Mouse (Mus musculus): ENCODE data around the gene Slc7a10.

The Slc7a10 gene

GRCm38 (mm10) chr7:35185889-35186569 is at the start of gene Slc7a10:
TSS of gene Slc7a10 (plus strand) at chr7:35186385.
- DNase-seq (ENCODE audit: low spot score): peak; percentile 27

DNA sequence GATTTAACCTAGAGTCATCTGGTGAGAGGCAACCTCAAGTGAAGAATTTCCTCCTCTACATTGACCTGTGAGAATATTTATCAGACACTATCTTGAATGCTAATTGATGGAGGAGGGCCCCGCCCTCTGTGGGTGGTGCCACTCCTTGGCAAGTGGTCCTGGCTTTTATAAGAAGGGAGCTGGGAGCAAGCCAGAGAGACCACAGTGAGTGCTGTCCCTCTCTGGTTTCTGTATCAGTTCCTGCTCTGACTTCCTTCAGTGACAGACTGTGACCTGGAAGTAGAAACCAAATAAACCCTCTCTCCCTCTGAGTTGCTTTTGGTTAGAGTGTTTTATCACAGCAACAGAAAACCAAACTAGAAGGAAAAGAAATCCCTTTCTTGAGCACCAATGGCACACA is 48.7 kb upstream of the Slc7a10 start:
- no peak for DNase-seq (ENCODE audit: low spot score)

DNA sequence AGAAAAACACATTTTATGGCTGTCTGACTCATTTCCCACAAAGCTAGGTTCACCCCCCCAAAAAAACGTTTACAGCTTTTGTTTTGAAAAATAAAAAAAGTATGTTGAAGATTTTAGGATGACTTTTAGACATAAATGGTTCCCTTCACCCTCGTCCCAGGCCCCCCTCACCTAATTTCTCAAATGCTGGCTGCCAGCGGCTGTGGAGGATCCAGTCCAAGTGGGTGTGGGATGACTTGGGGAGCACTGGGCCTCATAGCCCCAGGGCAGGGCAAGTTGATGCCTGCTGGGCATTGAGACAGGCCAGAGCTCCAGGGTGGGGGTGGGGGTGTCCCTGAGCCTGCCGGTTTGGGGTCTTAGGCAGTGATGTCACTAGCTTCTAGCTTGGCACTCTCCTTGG is 47.7 kb upstream of the Slc7a10 start:
- DNase-seq (ENCODE audit: low spot score): no peak

- DNase-seq (ENCODE audit: low spot score): no peak
Measured at GRCm38 (mm10) chr7:35139880-35140279, 46.3 kb upstream of the Slc7a10 start.

GRCm38 (mm10) chr7:35141519-35141918 is 44.7 kb upstream of the Slc7a10 start:
- no peak for DNase-seq (ENCODE audit: low spot score)

GRCm38 (mm10) chr7:35142522-35142921 is 43.7 kb upstream of the Slc7a10 start:
- DNase-seq (ENCODE audit: low spot score): no peak

GRCm38 (mm10) chr7:35143864-35144618 is 42.1 kb upstream of the Slc7a10 start:
- no peak for DNase-seq (ENCODE audit: low spot score)

- DNase-seq (ENCODE audit: low spot score): no peak
Measured at GRCm38 (mm10) chr7:35145068-35145467, 41.1 kb upstream of the Slc7a10 start.

DNA sequence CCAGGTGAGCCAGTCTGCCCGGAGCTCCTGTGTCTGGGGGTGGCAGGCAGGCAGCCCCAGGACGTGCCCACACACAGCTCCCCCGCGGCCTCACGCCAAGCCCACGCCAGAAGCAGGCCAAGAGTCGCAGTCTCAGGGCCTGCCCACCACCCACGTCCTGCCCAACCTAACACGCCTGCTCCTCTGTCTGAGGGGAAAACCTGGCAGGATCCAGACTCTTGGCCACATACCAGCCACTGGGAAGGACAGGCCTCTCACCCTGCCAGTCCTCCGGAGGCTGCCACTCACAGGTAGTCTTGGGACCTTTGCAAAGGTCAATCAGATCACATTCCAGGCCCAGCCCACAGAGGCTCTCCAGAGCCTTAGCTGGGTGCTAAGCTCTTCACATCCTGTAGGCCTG is 39.9 kb upstream of the Slc7a10 start:
- DNase-seq (ENCODE audit: low spot score): no peak

DNA sequence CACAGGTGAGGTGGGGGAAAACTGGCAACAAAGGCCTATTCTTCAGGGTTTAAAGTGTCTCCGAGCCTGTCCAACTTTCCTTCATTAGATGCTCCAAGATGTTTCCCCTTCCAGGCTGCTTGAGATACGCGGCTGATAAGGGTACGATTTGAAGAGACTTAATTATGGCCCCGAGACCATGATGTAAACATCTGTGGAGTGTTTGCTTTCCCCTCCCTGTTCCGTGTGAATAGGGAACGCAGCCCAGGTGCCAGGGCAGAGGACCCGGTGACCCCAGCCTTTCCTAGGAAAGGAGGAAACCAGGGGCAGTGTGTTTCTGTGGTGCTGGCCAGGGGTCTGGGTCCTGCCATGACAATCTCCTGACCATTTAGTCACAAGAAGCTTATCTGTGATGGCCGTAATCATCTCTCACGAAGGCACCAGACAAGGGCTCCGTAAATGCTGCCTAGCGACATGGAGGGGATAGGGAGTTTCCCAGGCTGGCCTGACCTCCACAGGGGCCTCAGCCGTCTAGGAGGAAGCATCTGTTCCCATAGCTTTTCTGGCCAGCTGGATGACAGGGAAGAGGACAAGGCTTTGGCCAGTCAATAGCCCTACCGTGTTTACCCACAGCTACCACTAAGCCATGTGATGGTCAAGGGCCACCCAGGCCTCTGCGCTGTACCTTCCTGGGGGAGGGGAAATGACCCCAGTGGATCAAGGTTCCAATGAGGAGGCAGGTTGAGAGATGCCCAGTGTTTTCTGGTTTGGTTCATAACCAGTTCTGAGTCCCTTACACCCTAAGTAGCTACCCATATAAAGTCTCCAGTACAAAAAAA is 36.4 kb upstream of the Slc7a10 start:
- no peak for DNase-seq (ENCODE audit: low spot score)

- no peak for DNase-seq (ENCODE audit: low spot score)
Measured at GRCm38 (mm10) chr7:35150860-35151259, 35.3 kb upstream of the Slc7a10 start.

- no peak for DNase-seq (ENCODE audit: low spot score)
Measured at GRCm38 (mm10) chr7:35154449-35154848, 31.7 kb upstream of the Slc7a10 start.

DNA sequence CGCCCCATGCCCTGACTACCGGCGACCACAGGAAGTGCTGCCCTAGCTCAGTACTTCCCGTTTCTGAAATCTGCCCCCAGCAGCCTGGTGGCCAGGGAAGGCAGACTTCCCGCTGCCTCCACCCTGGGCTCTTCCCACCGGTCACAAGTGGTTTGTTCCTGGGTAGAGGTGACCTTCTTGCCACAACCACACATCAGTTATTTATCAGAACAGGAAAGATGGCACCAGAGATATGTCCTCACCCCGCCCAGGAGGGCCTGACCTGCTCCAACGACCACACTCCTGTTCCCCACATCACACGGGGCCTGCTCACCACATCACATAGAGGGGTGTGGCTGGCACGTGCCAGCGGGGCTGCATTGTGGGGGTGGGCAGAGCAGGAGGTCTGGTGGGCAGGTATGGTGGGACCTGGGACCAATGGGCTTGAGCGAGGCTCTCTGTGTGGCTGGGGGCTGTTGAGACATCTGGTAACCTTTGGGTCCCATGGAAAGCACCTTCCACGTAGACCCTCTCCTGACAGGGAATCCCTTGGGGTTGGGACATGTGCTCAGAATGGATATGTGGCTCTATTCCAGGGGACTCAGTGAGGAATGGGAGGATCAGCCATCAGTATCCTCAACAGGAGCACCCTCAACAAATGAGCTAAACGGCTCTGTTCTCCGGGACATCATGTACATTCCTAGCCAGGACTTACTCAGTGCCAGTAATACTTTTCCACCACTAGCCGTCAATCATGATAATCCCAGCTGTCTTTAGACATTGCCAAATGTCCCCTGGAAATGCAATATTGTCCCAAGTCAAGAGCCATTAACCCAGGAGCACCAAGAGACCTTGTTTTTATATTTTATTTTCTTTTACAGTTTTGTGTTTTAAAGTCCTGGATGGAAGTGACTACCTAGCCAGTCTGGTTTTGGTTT is 29.4 kb upstream of the Slc7a10 start:
- DNase-seq (ENCODE audit: low spot score): no peak

- no peak for DNase-seq (ENCODE audit: low spot score)
Measured at GRCm38 (mm10) chr7:35157512-35157911, 28.7 kb upstream of the Slc7a10 start.

DNA sequence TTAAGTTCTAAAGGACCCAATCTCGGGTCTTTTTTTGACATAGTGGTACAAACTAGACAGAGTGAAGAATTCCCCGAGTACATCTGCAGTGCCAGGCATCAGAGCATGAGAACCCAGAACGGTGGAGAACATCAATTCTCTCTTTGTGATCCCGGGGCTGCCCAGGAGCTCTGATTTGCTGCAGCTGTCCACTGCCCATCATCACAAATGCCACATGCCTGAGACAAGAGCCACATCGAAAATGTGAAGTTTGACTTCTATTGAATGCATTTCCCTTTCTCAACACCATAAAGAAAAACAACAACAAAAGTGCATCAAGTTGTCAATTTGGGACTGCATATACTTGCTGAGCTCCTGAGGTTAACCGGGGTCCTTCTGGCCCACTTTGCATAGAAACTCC is 23.7 kb upstream of the Slc7a10 start:
- no peak for DNase-seq (ENCODE audit: low spot score)

- DNase-seq (ENCODE audit: low spot score): no peak
Measured at GRCm38 (mm10) chr7:35163600-35163999, 22.6 kb upstream of the Slc7a10 start.

DNA sequence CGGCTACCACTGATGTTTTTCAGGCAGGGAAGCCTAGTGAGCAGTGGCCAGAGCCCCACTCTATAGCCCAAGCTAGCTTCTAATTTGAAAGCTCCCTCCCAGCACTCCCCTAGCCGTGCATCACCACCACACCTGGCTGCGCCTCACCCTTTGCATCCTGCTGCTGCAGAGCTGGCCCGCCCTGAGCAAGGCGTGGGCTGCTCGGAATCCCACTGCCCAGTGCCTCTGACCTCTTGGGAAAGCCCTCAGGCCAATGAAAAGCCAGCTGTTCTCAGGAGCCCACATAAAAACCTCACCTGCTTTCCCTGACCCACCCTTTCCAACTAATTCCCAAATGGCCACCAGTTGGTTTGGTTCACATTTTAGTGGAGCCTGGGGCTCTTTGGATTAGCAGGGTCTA is 22.1 kb upstream of the Slc7a10 start:
- no peak for DNase-seq (ENCODE audit: low spot score)

DNA sequence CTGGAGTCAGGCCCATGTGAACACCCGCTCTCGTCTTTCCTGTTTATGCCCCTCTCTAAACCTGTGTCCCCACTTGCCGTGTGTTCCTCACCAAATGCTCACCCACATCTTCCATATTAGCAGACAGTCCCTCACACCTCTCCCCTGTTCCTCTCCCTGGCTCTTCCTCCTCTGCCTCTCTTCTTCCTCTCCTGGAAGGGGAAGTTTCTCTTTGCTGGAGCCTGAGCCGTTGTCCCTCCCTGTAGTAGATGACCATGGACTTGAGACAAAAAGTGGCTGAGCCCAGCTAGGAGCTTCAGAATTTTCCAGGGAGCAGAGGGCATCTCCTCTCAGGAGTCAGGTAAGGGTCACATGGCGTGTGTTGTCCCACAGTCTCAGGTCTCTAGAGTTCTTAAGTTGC is 19.2 kb upstream of the Slc7a10 start:
- no peak for DNase-seq (ENCODE audit: low spot score)

DNA sequence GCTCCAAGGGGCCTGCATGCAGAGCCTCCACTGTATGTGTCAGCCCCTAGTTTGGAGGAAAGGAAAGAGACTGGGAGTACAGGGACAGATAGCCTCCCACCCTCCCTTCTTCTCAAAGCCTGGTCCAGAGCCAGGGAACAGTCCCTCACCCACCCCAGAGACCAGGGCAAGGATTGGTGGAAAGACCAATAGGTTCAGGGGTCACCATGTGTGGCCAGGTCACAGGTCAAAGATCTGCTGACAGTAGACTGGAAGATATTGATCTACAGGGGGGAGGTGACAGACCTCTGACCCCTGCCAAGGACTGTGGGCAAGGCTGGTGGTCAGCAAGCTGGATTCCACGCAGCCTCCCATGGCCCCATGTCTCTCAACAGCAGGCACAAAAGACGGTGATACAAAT is 18.3 kb upstream of the Slc7a10 start:
- peak; percentile 26 for DNase-seq (ENCODE audit: low spot score)

GRCm38 (mm10) chr7:35169341-35169740 is 16.8 kb upstream of the Slc7a10 start:
- DNase-seq (ENCODE audit: low spot score): peak; percentile 92

DNA sequence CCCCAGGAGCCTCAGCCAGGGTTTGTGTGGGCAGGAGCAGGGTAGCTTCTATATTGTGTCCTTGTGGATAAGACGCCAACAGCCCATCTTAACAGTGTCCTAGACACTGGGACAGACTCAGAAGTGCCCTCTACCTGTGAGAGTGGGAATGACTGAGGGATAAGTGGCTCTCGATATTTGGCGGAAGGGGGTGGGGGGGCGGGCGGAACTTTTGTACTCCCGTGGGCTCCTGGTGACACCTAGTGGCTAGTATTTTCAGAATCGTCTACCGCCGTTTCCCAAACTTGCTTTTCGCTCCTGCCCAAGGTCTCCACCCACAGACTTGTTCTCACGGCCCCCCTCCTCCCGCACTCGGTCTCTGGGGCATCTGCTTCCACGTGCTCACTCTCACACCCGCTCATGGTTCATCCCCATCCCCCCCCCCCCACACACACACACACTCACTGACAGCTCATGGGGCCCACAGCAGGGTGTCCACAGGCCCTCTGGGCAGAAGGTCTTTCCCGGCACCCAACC is 14.3 kb upstream of the Slc7a10 start:
- peak; percentile 96 for DNase-seq (ENCODE audit: low spot score)

DNA sequence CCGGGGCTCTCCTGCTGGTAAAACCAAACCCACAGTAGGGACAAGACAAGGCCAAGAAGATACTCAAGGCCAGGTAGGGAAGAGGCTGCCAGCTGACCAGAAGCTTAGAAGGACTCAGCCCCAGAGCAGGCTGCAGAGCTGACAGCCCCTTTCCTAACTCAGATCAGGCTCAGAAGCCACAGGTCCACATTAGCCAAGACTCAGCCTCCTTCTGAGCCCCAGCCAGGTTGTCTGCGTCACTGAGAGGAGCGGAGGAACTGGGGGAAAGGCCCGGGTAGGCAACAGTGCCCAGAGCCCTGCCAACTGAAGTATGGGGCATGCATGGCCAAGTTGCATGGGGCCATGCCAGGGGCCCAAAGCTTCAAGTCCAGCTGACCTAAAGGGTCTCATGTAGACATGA is 13.7 kb upstream of the Slc7a10 start:
- no peak for DNase-seq (ENCODE audit: low spot score)

Data from embryo, embryonic 10.5 days (tissue).